Mouse (Mus musculus): ENCODE measurements around the gene Mog.
A peak's percentile ranks its signal among the peaks of the same experiment; 100 is the strongest.
"Not testable (repeated sequence)": the region's sequence is repeated elsewhere in the genome, so short reads cannot be mapped to it uniquely, and the experiment has no call there.

Gene Mog

DNA sequence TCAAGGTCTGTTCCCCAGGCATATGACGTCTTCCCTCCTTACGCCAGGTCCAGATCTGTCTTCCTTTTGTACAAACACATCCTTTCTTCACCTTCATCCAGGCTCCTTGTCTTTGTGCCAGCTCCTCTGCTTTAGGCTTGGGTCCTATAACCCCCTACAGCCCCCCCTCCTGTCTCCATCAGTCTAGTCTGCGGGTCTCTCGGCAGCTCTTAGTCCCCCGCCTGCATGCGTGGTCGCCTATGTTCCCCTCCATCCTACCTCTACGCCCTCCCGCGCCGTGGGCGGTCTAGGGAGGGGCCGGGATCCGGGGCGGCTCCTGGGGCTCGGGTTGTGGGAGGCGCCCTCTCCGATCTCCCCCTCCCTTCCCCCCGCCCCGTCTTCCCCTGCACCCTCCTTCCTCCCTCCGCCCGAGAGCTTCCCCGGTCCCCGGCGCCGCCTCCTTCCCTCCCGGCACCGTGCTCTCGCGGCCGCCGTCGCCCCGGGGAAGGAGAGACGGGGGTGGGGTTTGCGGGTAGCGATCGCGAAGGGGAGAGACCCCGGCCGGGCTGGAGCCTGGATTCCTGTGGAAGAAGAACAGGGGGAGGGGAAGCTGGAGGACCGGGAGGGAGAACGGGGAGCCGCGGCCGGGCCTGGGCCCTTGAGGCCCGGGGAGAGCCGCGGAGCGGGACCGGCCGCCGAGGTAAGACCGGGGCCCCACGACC is 22.6 kb upstream of the Mog start, which contains the start of gene Gabbr1:
Gabbr1 (plus strand) TSS at position 356 of the 701 bp plus-strand sequence.
- DNase-seq (ENCODE audit: low spot score in 2 of 2), result peak; percentile 33 to 73

DNA sequence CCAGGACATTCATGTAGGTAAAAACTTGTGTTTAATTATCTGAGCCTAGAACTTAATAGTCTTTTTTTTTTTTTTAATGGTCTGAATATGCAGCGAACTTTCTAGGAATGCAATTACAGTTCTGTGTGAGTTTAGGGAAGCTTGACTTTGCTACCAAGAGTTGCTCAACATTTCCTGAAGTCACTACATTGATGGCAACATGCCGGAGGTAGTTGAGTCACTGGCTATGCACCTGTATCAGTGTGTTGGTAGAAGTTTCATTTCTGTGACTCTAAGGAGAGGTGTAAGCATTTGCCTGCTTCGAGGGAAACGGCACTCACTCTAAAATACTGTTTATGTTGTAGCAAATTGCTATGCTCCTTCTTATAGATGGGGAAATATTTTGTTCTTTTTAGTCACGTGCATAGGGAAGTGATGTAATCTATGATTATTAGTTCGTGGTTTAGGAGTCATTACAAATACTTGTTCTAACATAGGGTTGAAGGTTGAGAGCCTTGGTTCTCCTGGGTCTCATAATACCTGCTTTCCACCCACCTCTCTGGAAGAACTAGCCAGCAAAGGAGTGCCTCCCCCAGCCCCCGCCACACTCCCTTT is 21.6 kb upstream of the Mog start:
- DNase-seq (ENCODE audit: low spot score in 2 of 2), result no peak

DNA sequence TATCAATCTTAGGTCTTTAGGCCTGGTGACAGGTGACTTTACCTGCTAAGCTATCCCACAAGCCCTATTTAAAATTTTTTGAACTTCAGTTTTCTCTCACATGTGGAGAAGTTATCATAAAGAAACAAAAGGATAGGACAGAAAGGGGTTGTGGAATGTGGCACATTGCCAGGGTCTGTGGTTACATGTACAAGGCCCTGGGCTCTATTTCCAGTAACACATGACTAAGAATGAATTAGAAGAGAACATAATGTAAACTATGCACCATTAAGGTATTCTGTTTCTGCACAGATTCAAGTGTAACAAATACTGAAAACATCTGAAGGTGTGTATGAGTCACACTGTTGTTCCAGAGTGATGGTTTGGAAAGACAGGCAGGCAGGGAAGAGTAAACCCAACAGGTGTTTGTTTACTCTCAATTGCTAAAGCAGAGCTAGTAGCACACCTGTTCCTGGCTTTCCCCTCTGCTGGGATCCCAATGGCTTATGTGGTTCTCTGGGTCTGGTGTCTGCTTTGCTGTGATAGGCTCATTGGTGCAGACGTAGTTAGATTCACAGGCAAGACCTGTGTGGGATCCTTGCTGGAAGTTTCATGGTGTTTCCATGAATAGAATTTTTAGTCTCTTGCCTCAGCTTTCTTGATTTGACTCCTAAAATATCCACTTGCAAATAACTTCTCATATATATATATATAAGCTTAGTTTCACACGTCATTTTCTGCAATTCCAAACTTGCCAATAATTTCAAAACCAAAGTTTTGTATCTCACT is 16.1 kb upstream of the Mog start:
- no peak for DNase-seq (ENCODE audit: low spot score in 2 of 2)

DNA sequence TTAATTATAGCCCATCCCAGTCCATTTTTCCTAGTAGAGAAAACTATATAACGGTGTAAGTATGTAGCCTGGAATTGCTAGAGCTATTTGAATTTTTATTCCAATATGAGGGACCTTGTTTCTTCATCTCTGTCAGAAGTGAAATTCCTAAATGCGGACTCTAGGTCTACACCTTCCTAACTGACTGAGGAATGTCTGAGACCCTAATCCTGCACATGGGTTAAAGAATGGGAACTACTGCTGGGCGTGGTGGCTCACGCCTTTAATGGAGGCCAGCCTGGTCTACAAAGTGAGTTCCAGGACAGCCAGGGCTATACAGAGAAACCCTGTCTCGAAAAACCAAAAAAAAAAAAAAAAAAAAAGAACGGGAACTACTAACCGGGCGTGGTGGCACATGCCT is 6.0 kb upstream of the Mog start:
- no peak for DNase-seq (ENCODE audit: low spot score in 2 of 2)

DNA sequence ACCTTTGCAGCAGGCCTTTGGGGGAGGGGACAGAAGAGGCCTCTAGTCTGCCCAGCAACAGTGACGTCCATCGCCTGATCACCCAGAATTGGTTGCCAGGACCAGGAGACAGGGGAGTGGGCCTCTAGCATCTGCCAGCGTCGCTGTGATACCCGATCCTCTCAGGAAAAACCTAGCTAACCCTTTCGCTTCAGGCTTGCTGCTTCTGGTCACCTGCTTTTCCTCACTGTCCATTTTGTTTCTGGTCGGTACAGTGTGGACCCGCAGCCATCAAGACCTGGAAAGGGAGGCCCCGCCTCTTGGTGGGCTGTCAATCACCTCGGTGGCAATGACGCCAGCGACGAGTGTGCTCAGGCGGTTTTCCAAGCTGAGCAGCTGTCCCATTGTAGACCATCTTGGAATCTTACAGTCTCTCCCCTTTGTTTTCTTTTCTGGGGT is 5.5 kb upstream of the Mog start:
- DNase-seq (ENCODE audit: low spot score in 2 of 2), result peak; percentile 35 to 73

DNA sequence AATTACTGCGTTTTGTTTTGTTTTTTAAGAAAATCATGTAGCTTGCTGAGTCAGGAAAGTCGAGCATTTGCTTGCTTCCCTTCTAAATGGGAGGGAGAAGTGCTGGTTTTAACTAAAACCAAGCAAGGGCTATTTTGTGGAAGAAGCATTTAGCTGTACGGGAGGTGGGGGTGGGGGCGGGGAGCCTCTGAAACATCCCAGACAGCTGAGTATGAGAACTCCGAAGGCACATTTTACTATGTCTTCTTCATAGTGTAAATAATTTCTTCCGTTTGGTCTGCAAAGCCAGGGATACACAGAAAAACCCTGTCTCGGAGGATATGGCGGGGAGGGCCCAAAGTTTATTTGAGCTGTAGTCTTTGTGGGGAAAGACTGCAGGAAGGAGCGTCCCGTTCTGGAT is 5.0 kb upstream of the Mog start:
- DNase-seq (ENCODE audit: low spot score in 2 of 2), result no peak

DNA sequence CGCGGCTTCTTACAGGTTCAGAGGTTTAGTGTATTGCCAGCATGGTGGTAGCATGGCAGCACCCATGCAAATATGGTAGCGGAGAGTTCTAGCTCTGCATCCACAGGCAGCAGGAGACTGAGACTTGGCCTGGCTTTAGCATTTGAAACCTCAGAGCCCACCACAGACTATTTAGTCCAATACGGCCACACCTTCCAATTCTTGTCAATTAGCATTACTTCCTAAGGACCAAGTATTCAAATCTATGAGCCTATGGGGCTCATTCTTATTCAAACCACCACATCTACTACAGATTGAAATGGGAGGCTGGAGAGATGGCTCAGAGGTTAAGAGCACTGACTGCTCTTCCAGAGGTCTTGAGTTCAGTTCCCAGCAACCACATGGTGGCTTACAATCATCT is 4.3 kb upstream of the Mog start:
- no peak for DNase-seq (ENCODE audit: low spot score in 2 of 2)

DNA sequence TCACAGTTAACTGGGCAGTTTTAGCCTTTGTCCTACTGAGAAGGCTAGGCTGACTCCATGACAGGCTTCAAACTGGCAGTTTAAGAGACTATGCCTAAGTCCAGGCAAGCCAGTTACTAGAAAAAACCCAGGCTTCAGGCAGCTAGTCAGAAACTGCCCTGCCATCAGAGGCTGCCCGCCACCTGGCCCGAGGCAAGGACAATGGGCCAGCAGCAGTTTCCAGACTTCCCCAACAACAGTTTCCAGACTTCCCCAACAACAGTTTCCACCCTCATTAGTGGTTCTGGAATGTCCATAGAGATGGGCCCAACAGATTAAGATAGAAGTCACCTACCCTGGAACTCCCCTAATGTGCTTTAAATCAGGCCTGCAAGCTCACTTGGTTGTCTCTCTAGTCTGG is 3.2 kb upstream of the Mog start:
- DNase-seq (ENCODE audit: low spot score in 2 of 2), result no peak

DNA sequence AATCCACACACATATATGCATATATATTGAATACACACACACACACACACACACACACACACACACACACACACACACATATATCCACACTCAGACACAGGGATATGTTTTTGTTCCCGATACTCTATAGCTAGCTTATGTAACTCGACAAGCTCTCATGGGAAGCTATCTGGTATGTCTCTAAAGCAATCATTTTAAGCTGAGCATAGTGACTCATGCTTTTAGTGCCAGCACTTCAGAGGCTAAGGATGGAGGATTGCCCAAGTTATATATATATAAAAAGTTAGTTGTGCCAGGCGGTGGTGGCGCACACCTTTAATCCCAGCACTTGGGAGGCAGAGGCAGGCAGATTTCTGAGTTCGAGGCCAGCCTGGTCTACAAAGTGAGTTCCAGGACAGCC is 4.0 kb downstream of the Mog start:
- DNase-seq (ENCODE audit: low spot score in 2 of 2), result not testable (repeated sequence)

DNA sequence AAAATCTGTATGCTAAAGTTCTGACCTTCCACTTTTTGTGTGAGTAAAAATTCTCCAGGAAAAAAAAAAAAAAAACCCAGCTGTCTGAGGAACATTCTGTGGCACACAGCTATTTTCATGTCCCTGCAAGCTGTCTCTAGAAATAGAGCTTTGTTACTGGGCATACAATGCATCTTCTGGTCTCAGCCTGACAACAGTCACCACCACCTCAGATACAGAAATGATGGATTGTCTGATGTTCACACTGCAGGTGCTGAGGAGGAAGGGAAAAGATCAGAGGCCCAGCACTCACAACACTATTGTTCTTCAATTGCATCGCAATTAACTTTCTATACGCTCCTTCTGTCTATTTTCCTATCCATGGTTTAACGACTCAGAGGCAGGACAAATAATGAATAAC is 4.9 kb downstream of the Mog start:
- no peak for DNase-seq (ENCODE audit: low spot score in 2 of 2)

DNA sequence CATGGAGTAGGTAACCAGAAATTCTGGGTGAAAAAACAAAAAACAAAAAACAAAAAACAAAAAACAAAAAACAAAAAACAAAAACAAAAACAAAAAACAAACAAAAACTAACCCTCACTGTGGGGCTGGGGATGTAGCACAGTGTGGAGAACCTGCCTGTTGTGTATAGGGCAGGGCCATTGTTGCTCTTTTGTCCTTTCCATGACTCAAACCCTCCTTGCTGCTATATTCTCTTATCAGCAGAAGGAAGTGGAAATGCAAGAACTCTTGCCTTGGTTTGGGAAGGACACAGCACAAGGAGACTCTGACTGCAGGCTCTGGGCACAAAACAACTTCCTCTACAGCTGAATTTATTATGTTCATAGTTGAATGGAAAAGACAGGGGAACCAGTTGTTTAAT is 6.9 kb downstream of the Mog start:
- DNase-seq (ENCODE audit: low spot score in 2 of 2), result no peak

DNA sequence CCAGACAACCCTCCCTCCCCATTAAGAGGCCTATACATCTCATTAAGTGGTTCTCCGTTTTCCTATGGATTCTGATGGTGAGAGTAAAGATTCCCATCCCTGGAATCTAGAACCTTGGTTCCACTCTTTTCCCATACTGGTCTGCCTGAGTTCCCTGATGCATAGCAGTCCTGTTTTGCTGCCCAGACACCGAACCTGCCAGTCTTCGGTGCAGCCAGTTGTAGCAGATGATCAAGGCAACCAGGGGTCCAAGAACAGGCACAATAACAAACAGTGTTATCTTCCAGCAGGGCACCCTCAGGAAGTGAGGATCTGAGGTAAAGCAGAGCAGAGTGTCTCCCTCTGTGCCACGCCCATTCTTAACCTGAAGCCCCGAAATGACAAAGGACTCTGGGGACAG is 11.1 kb downstream of the Mog start:
- DNase-seq (ENCODE audit: low spot score in 2 of 2), result no peak

DNA sequence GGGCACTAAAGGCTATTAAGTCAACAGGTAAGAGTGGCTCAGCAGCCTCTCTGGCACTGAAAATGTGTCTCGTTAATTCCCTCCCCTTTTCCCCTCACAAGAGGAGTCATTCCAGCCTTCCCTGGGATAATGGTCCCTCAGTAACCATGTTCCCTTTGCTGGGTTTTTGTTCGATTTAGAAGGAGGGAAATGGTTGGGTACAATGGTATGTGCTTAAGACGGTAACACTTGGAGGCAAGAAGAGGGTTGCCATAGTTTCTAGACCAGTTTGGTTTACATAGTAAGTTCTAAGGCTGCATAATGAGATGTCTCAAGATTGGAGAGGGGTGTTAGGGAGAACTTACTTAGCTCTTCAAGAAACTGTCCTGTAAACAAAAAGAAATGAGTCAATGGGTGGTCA is 11.5 kb downstream of the Mog start:
- DNase-seq (ENCODE audit: low spot score in 2 of 2), result no peak

DNA sequence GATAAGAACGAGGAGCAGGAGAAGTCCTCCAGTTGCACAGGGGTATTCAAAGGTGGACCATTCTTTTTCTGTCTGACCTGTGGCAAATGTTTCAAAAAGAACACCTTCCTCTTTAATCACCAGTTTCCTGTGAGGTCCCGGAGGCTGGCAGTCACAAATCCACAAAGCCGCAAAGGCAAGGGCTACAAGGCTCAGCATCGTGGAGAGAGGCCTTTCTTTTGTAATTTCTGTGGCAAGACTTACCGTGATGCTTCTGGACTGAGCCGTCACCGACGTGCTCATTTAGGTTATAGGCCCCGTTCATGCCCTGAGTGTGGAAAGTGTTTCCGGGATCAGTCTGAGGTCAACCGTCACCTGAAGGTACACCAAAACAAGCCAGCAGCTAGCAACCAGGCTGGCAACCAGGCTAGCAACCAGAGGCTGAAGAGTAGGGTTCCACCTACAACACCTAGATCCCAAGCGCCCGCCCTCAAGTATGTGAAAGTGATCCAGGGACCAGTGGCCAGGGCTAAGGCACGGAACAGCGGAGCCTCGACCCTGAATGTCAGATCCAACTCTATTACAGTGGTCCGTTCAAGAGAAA is 13.6 kb downstream of the Mog start:
- no peak for DNase-seq (ENCODE audit: low spot score in 2 of 2)

DNA sequence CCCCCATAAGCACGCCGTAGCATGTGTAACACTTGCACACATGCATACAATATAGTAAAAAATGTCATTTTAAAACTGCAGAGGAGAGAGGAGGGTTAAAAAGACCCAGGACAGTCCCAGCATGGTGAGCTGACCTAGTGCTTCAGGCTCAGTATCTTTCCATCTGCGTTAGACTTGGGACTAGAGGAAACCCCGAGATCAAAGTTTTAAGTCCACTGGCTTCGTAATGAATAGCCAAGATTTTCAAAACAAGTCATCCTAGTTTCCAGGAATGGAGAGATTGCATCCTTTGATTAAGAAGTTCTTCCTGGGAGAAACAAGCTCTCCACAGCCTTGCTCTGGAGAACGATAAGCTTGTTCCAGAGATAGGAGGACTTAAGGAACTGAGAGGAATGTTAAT is 15.0 kb downstream of the Mog start:
- DNase-seq (ENCODE audit: low spot score in 2 of 2), result no peak

DNA sequence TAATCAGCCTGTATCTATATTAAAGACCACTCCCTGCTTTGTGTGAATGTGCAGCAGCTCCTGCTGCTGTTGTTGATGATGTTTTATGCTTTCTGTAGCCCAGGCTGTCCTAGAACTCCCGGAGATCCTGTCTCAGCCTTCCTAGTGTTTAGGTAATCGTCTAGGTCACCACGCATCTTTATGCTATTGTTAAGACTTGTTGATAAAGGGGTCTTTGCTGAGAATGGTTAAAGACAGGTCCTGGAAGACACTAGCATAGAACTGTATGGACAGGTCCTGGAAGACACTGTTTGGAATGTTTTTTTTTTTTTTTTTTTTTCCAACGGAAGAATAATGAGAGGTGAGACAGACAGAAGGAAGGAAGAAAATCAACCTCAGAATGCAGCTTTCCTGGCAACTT is 19.8 kb downstream of the Mog start:
- DNase-seq (ENCODE audit: low spot score in 2 of 2), result no peak

DNA sequence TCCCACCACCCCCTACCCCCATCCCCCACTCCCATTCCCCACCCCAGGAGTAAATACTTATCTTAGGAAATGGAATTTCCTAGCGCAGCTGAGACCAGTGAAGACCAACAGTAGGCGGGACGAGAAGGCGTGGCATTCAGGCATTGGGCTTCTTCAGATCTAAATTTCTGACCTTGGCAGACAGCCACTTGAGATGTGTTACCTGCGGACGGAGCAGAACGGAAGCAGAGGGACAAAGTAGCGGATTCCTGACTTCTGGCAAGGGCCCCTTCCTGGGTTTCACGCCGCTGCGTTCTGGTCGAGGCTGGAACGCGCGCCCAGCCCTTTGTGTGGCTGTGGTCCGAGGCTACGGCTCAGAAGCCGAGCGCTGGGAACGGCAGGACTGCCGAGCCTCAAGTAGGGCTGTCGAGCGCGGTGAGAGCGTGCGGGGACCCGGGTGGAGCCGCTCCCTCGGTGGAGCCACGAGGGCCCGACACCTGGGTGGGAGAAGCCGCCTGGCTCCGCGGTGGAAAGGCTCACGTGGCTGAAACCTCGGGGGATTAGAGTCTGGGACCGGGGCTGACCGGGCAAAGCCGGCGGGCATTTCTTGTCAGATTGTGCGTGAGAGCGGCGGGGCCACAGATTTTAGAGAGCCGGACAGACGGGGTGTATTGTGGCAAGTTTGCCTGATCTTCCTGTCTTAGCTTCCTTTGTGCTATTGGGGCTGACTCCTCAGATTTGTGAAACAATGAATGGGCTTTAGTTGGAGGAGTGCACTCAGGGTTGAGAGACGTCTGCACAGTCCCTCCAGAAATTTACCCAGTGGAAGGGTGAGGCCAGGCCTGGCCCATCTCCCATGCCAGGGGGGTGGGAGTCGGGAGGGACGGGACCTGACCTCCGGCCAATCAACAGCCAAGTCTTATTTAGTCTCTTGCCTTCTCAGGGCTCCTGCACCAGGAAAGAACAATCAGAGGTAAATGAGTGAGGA is 20.6 kb downstream of the Mog start:
- no peak for DNase-seq (ENCODE audit: low spot score in 2 of 2)

DNA sequence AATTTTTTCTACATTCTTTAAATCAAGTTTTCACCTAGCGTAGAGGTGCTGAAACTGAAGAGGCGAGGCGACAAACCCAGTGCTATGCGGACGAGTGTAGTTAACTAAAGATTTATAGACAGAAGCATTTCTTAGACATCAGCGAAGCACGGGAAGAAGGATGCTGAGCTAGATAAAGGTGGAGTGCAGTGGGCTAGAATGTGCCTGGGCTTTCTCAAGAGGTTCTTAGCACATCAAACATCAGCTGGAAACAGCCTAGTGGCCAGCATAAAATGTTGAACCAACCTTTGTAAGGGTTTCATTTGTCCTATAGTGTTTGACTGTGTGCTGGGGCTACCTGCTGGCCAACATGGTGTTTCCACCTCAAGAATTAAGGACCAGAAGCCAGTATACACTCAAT is 22.3 kb downstream of the Mog start, which contains the start of gene Zfp57:
Zfp57 (plus strand) TSS at position 301 of the 400 bp plus-strand sequence.
- DNase-seq (ENCODE audit: low spot score in 2 of 2), result no peak

DNA sequence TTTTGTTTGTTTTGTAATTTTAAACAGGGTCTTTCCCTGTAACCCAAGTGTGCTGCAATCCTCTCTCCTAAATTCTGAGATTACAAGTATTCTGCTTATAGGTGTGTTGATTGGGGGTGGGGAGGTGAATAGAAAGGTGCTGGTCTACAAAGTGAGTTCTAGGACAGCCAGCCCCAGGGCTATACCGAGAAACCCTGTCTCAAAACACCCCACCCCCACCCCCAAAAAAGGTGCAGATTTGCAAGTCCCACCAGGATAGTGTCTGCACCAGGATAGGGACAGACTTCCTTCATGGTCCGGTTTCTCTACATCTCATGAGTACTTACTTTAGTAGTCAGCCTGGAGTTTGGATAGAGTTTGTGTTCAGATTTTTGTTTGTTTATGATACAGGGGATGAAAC is 24.7 kb downstream of the Mog start:
- no peak for DNase-seq (ENCODE audit: low spot score in 2 of 2)

DNA sequence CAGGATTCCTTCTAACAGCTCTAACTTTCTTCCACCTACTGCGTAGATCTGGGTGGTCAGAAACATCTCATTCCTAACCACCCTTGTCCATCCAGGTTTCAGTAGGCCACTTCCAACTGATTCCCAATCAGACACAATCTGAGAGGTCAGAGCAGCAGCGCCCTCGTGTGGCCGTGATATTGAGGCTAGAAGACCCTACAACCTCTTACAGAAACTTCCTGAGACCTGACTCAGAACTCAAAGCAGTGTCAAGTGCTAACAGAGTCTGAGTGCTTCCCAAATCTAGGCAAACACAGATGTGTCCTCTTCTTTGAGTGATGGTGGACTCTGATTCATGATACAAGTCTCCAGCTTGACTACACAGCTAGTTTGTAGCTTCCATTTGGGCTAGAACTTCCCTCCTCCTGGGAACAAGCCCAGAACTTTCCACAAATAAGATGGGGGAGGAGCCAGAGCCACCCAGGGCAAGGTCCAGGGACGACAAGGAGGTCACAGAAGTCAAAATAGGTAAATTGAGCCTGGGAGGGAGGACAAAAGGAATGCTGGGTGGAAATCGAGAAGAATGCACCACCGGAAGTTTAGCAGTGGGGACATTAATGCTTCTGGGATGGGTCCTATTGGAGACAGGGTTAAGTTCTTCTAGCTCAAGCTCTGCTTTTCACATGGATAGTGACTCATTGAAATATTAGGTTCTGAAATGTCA is 26.0 kb downstream of the Mog start:
- DNase-seq (ENCODE audit: low spot score in 2 of 2), result peak; percentile 36 to 74

DNA sequence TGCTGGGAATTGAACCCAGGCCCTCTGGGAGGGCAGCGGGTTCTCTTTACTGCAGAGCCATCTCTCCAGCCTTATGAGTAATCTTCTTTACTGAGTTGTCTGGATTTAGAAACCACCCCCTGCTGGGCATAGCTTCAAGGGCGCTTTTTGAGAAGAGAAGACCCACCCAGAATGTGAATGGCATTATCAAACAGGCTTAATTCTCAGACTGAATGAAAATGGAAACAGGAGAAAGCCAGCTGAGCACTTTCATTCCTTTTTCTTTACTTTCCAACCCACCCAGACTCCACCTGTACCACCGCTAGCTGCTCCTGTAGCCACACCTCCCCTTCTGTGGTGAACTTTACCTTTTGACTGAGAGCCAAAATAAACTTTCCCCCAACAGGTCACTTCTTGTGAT is 27.8 kb downstream of the Mog start:
- no peak for DNase-seq (ENCODE audit: low spot score in 2 of 2)
